Mouse (Mus musculus): ENCODE results near the gene Sh3bgrl3. TPM values are rescaled to one million over a fixed set of nuclear protein-coding genes. Genes with fewer than 3 reads are reported as not detected.

Sh3bgrl3 gene
- polyA plus RNA-seq, 1 experiment = 489 TPM

DNA sequence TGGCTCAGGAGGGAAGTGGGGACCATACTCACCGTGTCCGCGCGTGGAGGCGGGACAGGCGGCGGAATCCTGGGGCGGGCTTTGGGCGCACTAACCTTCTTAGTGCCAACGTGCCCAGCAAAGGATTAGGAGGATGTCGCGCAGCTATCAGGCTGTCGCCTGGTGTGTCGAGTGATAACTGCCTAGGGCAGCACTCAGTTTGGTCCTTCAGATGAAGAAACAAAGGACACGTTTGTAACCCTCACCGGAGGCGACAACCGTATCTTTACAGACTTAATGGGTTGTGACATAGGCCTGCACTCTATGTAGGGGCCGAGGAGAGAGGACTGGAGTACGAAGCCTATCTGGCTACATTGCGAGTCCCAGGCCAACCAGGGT lies 25.9 kb downstream of the Sh3bgrl3 start:
- Histone ChIP-seq H3K4me3 (ENCODE audit: insufficient read depth, low read length) (peak overlapping the region; percentile 74), H3K27ac (ENCODE audit: insufficient read depth, low read length) (no peak overlapping the region), H3K4me1 (ENCODE audit: control insufficient read depth, insufficient read depth, low read length) (no peaks in the 10 kb centered on the region)
- TF ChIP-seq POLR2A (IDR thresholded peaks at IDR 0.05; ENCODE audit: extremely low read depth, insufficient read depth, low read length) (no peak), CTCF (IDR thresholded peaks at IDR 0.05; ENCODE audit: extremely low read depth, insufficient read depth, low read length) (no peak)

DNA sequence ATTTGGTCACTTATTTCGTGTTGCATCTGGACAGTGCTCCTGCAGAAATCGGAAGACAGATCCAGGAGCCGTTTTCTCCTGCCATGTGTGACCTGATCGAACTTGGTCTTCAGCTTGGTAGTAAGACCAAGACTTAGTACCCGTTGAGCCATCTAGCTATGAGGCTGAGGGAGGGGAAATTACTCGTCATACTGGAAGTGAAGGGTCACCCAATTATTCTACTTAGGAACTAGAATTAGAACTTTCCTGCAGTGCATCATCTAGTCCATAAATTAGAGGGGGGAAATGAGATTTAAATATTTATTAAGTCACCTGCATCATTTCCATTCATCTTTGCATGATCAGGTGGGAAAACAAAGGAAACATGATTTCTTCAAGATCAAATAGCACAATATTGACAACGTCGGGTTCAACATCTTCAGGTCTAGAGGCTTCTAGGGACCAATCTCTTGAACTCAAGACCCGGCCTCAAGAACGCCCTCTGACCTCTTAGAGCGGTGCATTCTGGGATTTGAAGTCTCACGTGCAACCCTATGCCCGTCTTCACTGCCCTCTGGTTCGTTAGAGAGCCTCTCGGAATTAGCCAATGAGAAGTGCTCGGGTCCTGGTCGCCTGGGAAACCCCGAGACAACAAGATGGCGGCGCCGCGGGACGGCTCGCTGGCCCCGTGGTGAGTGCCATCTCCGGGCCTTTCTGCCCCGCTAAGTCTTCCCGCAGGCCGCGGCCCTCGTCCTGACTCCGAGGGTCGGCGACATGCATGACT lies 26.4 kb downstream of the Sh3bgrl3 start, which contains the start of gene Ubxn11:
Gene Ubxn11 (plus strand): TSS at position 592 of the 763 bp plus-strand sequence.
- no peak within 1 kb of the TSS for H3K27ac ChIP-seq (ENCODE audit: insufficient read depth, low read length)
- no peaks in the 10 kb centered on the region for H3K4me1 ChIP-seq (ENCODE audit: control insufficient read depth, insufficient read depth, low read length)
- no peak for TF ChIP-seq POLR2A (IDR thresholded peaks at IDR 0.05; ENCODE audit: extremely low read depth, insufficient read depth, low read length)
- no peak for TF ChIP-seq CTCF (IDR thresholded peaks at IDR 0.05; ENCODE audit: extremely low read depth, insufficient read depth, low read length)
- peak within 1 kb of the TSS; percentile 74 for H3K4me3 ChIP-seq (ENCODE audit: insufficient read depth, low read length)

DNA sequence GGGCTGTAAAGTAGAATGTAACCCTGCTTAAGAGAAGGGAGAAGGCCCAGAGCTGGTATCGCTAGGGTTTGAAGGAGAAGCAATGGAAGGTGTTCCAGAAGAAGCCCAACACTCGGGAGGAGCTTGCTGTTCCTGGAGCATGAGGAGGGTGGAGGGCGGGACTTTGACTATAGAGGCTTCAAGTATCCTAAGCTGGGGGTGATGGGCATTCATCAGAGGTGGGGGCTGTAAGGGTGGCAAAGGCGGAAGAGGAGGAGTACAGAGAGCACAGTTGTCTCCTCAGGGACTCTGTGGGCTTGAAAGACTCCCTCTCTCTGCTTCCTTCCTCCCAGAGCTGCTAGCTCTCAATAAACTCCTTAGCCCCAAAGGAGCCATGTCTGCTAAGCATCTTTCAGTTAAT lies 28.3 kb downstream of the Sh3bgrl3 start:
- Histone ChIP-seq H3K4me3 (ENCODE audit: insufficient read depth, low read length) (no peak overlapping the region), H3K4me1 (ENCODE audit: control insufficient read depth, insufficient read depth, low read length) (no peaks in the 10 kb centered on the region), H3K27ac (ENCODE audit: insufficient read depth, low read length) (no peak overlapping the region)
- TF ChIP-seq CTCF (IDR thresholded peaks at IDR 0.05; ENCODE audit: extremely low read depth, insufficient read depth, low read length) = no peak

DNA sequence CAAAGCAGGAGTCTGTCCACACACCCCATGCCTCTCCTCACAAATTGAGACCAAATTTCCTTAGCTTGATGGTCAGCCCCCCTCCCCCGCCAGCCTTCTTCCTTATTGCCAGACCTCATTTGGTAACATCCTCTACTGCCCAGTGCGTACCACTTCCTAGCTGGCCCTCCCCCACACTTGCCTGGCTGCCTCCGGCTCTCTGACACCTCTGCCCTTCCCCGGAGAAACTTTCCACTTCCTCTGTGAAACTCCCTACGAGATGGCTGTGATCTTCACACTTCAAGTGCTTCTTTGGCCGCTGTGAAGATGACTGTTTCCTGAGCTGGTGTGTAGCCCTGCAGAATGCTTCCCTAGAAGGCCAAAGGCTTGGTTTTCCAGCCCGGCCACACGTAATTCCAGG lies 30.0 kb downstream of the Sh3bgrl3 start:
- 0 out of 2 replicates have a peak overlapping the region, but pooled peaks have one; percentile 44 for H3K27ac ChIP-seq (ENCODE audit: insufficient read depth, low read length)
- TF ChIP-seq POLR2A (IDR thresholded peaks at IDR 0.05; ENCODE audit: extremely low read depth, insufficient read depth, low read length) (no peak), CTCF (IDR thresholded peaks at IDR 0.05; ENCODE audit: extremely low read depth, insufficient read depth, low read length) (no peak)
- H3K4me3 ChIP-seq (ENCODE audit: insufficient read depth, low read length) = no peak overlapping the region
- no peaks in the 10 kb centered on the region for H3K4me1 ChIP-seq (ENCODE audit: control insufficient read depth, insufficient read depth, low read length)

DNA sequence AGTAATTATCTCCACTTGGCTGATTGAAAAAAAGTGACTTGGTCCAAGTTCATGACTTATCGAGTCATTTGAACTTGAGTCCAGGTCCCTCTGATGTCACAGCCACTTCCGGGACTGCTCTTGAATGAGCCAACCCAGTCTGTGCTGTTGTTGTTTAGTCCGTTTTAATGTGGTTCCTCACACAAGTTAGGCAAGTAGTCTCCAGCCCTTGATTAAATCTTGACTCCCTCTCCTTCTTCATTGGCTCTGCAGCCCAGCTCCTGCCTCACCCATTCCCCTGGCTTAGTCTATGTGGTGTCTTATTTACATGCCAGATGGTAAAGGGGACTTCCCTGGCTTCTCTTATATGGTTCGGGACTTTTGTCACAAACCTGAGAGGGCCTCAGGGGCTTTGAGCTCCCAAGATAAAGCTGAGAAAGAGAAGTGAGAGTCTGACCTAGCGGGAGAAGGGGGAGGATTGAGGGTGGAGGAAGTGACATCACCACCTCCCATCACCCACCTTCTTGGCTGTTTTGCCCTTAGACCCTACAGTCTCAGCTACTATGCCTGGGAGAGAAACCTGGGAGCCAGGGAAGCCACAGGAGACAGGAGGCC lies 31.5 kb downstream of the Sh3bgrl3 start:
- H3K4me3 ChIP-seq (ENCODE audit: insufficient read depth, low read length) = no peak overlapping the region
- no peak for TF ChIP-seq POLR2A (IDR thresholded peaks at IDR 0.05; ENCODE audit: extremely low read depth, insufficient read depth, low read length)
- TF ChIP-seq CTCF (IDR thresholded peaks at IDR 0.05; ENCODE audit: extremely low read depth, insufficient read depth, low read length) = no peak
- H3K27ac ChIP-seq (ENCODE audit: insufficient read depth, low read length) = no peak overlapping the region
- H3K4me1 ChIP-seq (ENCODE audit: control insufficient read depth, insufficient read depth, low read length) = no peaks in the 10 kb centered on the region

DNA sequence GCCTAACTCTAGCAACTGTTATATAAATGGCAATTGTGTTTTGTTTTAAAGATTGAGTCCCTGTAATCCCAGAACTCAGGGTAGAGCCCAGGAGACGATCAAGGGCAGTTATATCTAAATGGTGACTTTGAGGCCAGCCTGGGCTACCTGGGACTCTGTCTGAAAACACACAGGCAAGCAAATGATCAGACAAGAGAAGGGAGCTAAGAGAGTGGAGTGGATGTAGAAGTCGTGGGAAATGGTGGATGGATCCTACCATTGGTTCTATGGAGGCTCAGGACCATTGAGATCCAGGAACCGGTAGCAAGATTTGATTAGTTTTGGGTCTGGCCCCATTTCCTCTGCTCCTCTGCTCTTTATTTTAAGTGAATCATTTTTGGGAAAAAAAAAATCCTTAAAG lies 32.5 kb downstream of the Sh3bgrl3 start:
- Histone ChIP-seq H3K4me1 (ENCODE audit: control insufficient read depth, insufficient read depth, low read length) (no peaks in the 10 kb centered on the region), H3K4me3 (ENCODE audit: insufficient read depth, low read length) (no peak overlapping the region), H3K27ac (ENCODE audit: insufficient read depth, low read length) (no peak overlapping the region)
- TF ChIP-seq CTCF (IDR thresholded peaks at IDR 0.05; ENCODE audit: extremely low read depth, insufficient read depth, low read length) (no peak), POLR2A (IDR thresholded peaks at IDR 0.05; ENCODE audit: extremely low read depth, insufficient read depth, low read length) (no peak)

DNA sequence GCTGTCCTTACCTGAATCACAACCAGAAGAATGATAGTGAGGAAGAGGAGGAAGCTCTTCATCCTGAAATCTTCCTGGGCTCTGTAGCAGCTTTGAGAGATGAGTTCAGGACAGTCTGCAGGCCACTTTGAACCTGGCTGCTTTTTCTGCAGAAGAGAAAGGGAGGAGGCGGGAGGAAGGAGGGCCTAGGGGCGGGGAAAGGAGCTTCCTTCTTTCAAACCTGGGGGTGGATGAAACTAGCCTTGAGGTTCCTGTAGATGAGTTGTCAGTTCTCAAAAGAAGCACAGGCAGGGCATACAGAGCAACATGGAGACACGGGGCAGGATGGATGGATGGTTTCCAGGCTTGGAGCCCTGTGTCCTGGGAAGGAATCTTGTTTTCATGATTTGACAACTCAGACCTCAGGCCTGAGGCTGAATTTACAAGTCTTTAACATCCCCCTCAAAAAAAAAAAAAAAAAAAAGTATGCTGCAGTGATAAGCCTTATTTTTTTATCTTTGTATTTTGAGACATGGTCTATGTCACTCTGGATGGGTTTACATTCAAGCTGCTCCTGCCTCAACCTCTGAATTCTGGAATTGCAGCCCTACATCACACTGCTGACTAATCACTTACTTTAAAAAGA lies 33.6 kb downstream of the Sh3bgrl3 start, which contains the start of gene Cd52:
Gene Cd52 (minus strand): TSS at position 160 of the 625 bp plus-strand sequence.
- no peak within 1 kb of the TSS for H3K4me3 ChIP-seq (ENCODE audit: insufficient read depth, low read length)
- H3K27ac ChIP-seq (ENCODE audit: insufficient read depth, low read length) = no peak within 1 kb of the TSS
- TF ChIP-seq CTCF (IDR thresholded peaks at IDR 0.05; ENCODE audit: extremely low read depth, insufficient read depth, low read length) (no peak), POLR2A (IDR thresholded peaks at IDR 0.05; ENCODE audit: extremely low read depth, insufficient read depth, low read length) (no peak)
- H3K4me1 ChIP-seq (ENCODE audit: control insufficient read depth, insufficient read depth, low read length) = no peaks in the 10 kb centered on the region

DNA sequence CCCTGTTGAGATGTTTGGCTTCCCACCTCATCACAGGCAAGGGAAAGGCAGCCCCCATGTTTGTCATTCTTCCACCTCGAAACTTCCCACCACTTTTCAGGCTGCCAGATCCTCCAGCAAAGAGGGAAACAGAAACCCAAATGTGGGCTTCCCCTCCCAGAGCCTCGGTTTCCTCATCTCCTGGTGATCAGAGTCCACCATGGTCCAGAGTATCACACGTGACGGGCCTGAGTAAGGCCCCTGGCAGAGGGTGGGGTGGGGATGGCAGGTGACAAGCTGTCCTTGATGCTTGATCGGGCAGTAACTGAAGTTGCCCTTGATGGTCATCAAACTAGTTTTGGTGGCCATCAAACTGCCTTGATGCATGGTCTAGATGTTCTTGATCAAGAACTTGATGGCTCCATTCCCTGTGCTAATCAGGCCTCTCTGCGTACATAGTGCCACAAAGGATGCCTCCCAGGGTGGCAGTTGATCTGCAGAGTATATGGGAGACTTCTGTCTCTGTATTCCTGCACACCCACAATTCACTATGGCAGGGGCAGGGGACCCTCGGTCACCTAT lies 34.5 kb downstream of the Sh3bgrl3 start:
- no peak for TF ChIP-seq CTCF (IDR thresholded peaks at IDR 0.05; ENCODE audit: extremely low read depth, insufficient read depth, low read length)
- TF ChIP-seq POLR2A (IDR thresholded peaks at IDR 0.05; ENCODE audit: extremely low read depth, insufficient read depth, low read length) = no peak
- no peak overlapping the region for H3K27ac ChIP-seq (ENCODE audit: insufficient read depth, low read length)

DNA sequence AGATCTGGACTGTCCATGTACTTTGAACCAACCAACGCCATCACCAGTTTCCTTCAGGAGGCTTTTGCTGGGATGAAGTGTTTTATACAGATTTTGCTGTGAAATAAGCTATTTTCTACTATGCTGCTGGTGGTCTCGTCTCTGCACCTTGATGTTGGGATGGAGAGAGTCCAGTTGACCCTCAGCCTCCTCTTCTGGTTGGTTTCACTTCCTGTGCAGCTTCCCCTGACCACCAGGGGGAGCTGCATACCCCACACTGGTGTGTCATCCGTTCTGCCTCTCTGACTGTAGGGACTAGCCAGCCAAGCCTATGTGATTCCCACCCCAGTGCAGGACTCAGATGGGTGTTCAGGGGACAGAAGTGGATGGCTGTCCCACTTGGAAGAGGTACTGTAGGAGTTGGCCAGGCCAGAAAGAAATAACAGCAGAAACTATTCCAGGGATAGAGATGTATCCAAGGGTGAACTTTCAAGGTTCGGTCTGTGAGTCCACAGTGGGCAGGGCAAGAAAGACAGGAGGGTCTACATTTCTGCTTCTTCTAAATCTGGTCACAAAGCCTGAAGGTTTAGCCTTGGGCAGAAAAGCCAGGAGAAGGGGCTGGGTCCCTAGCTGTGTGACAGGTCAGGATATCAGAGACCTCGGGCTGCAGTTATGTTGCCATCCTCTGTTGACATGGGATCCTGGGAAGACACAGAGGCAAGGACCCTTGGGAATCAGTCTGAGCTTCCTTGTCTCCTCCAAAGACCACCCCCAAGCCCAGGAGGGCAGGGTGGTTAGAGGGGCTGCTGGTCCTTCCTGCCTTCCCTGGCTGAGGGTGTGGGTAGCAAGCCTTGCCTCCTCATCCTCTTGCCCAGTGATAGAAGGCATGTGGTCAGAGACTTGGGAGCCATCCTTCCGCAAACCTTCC lies 36.0 kb downstream of the Sh3bgrl3 start:
- TF ChIP-seq CTCF (IDR thresholded peaks at IDR 0.05; ENCODE audit: extremely low read depth, insufficient read depth, low read length) (peak; percentile 58), POLR2A (IDR thresholded peaks at IDR 0.05; ENCODE audit: extremely low read depth, insufficient read depth, low read length) (no peak)
- Histone ChIP-seq H3K27ac (ENCODE audit: insufficient read depth, low read length) (no peak overlapping the region), H3K4me1 (ENCODE audit: control insufficient read depth, insufficient read depth, low read length) (no peaks in the 10 kb centered on the region), H3K4me3 (ENCODE audit: insufficient read depth, low read length) (no peak overlapping the region)

More for the DNA sequence above, 34.5 kb downstream of the Sh3bgrl3 start:
- H3K4me1 ChIP-seq (ENCODE audit: control insufficient read depth, insufficient read depth, low read length) = no peaks in the 10 kb centered on the region
- H3K4me3 ChIP-seq (ENCODE audit: insufficient read depth, low read length) = no peak overlapping the region

Measured in cortical plate, adult 2 months (tissue).